ENCODE assay signal across 47 mouse cellular contexts in the genomic region with DNA sequence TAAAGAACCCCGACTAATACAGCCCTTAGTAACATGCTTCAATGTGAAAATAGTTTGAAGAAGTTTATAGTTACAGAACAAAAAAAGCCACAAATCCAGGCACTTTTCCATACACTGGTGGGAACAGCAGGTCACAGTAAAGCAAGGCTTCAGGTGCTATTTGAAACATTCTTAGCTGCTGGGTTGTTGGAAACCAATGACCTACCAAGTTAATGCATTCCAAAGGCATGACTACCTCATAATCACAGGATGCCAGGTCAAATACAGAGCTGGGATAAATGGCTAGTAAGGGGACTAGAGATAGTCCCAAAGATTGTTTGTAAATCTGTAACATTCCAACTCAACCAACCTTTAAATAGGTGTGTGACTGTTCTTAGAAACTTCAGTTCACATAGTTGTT. TPM values are rescaled to one million over a fixed set of nuclear protein-coding genes. Genes with fewer than 3 reads are reported as not detected.
"Had no signal": no experiment of that assay in that cellular context is flagged by ENCODE, and none has a peak within 500 bp of the region (broad histone marks: within the 10 kb centered on the region; RNA-seq: fewer than 3 reads in every experiment).

No protein-coding gene starts in this region.

- H3K4me3 ChIP-seq: heart, embryonic 10.5 days; heart, embryonic 12.5 days; heart, embryonic 13.5 days; heart, embryonic 15.5 days; hindbrain, embryonic 10.5 days; hindbrain, embryonic 12.5 days; hindbrain, embryonic 13.5 days; hindbrain, embryonic 15.5 days; intestine, embryonic 15.5 days; kidney, embryonic 15.5 days; layer of hippocampus, adult 2 months; left cerebral cortex, adult 2 months had no signal

- H3K27me3 ChIP-seq: heart, embryonic 12.5 days; heart, embryonic 13.5 days; heart, embryonic 15.5 days; hindbrain, embryonic 12.5 days; hindbrain, embryonic 13.5 days; hindbrain, embryonic 15.5 days; intestine, embryonic 15.5 days; kidney, embryonic 15.5 days had no signal

- DNase-seq: heart, postnatal 10 days; heart, postnatal 14 days; heart, postnatal 36 days; heart, postnatal 4 days; kidney, adult 11 months; kidney, adult 18-20 months; kidney, adult 8-10 months; kidney, adult 9 months; kidney, postnatal 10 days; kidney, postnatal 25 days; kidney, postnatal 36 days; kidney, postnatal 4 days; layer of hippocampus, adult 9-11 months; layer of hippocampus, postnatal 36 days had no signal

- H3K4me1 ChIP-seq: heart, embryonic 10.5 days; heart, embryonic 12.5 days; heart, embryonic 13.5 days; heart, embryonic 15.5 days; hindbrain, embryonic 10.5 days; hindbrain, embryonic 12.5 days; hindbrain, embryonic 13.5 days; hindbrain, embryonic 15.5 days; intestine, embryonic 15.5 days; kidney, embryonic 15.5 days had no signal

- H3K27ac ChIP-seq: heart, embryonic 10.5 days; heart, embryonic 13.5 days; heart, embryonic 15.5 days; hindbrain, embryonic 10.5 days; hindbrain, embryonic 12.5 days; hindbrain, embryonic 13.5 days; hindbrain, embryonic 14.5 days; hindbrain, embryonic 15.5 days; hindbrain, postnatal 0 days; intestine, embryonic 15.5 days; kidney, embryonic 15.5 days; kidney, postnatal 0 days; layer of hippocampus, adult 2 months; left cerebral cortex, adult 2 months had no signal

- H3K36me3 ChIP-seq: heart, embryonic 10.5 days; heart, embryonic 12.5 days; heart, embryonic 13.5 days; heart, embryonic 15.5 days; hindbrain, embryonic 10.5 days; hindbrain, embryonic 12.5 days; hindbrain, embryonic 13.5 days; hindbrain, embryonic 15.5 days; intestine, embryonic 15.5 days; kidney, embryonic 15.5 days had no signal

- ATAC-seq: hindbrain, embryonic 16.5 days; hindbrain, postnatal 0 days; inflammation-experienced regulatory T-cells, adult 6 months; intestine, embryonic 15.5 days; intestine, embryonic 16.5 days; intestine, postnatal 0 days had no signal

RNA-seq across cellular contexts. Expression of gene Gm44503, which starts 16.6 kb away (rescaled TPM):
- total RNA-seq: heart, postnatal 10 days; heart, postnatal 36 days; heart, postnatal 4 days; hematopoietic stem cell, adult 5-6 weeks; hindbrain, postnatal 0 days; layer of hippocampus, adult 2 months; layer of hippocampus, adult 8-10 months; layer of hippocampus, postnatal 10 days; layer of hippocampus, postnatal 14 days; left cerebral cortex, adult 18-20 months; left cerebral cortex, adult 2 months; left cerebral cortex, adult 8-10 months had no signal
- polyA plus RNA-seq: heart, embryonic 10.5 days; heart, embryonic 11.5 days; heart, embryonic 12.5 days; heart, embryonic 13.5 days; heart, embryonic 14.5 days; heart, embryonic 15.5 days; heart, embryonic 16.5 days; heart, postnatal 0 days; hindbrain, embryonic 10.5 days; hindbrain, embryonic 12.5 days; hindbrain, embryonic 13.5 days; hindbrain, embryonic 15.5 days; hindbrain, embryonic 16.5 days; hindbrain, postnatal 0 days; inflammation-experienced regulatory T-cells, adult 6 months; intestine, embryonic 14.5 days; intestine, embryonic 15.5 days; intestine, embryonic 16.5 days; intestine, postnatal 0 days; kidney, embryonic 14.5 days; kidney, embryonic 15.5 days; kidney, embryonic 16.5 days; kidney, postnatal 0 days; large intestine, adult 2 months had no signal

RNA-seq across cellular contexts. Expression of gene Pygo1, which starts 49.8 kb away (rescaled TPM):
- total RNA-seq: hematopoietic stem cell, adult 5-6 weeks had no signal
- polyA plus RNA-seq: inflammation-experienced regulatory T-cells, adult 6 months had no signal
